Mouse (Mus musculus) hindbrain, postnatal 0 days (tissue): ENCODE measurements around the gene Sfswap. TPM values are rescaled to one million over a fixed set of nuclear protein-coding genes. Genes with fewer than 3 reads are reported as not detected.
"Not testable (repeated sequence)": the region's sequence is repeated elsewhere in the genome, so short reads cannot be mapped to it uniquely, and the experiment has no call there.

ENCODE experiments used
- ATAC-seq: fragments of 200-750 bp; cut with Nextera tagmentation; 2 replicates; pipeline ENCODE4 v1.8.0; 2017; ENCODE audit warnings: mild to moderate bottlenecking, moderate TSS enrichment, moderate library complexity
- DNase-seq: peaks from one replicate; pipeline ENCODE4 v3.0.0-alpha.2; 2015; ENCODE audit warnings: low spot score
- H3K27ac ChIP-seq: fragments of 300-500 bp; sonication (generic); 2 replicates; pipeline ENCODE4 v1.5.1; 2014; ENCODE audit warnings: mild to moderate bottlenecking
- H3K27me3 ChIP-seq: fragments of 300-500 bp; sonication (generic); 2 replicates; pipeline ENCODE4 v1.6.1; 2014; ENCODE audit warnings: low read length, mixed read lengths; ENCODE audit not compliant: insufficient read depth
- H3K36me3 ChIP-seq: fragments of 300-500 bp; sonication (generic); 2 replicates; pipeline ENCODE4 v1.6.1; 2014; ENCODE audit warnings: low read length, mixed read lengths; ENCODE audit not compliant: insufficient read depth
- H3K4me1 ChIP-seq: fragments of 300-500 bp; sonication (generic); 2 replicates; pipeline ENCODE4 v1.6.1; 2014; ENCODE audit warnings: antibody characterized with exemption, low read length, mixed read lengths; ENCODE audit not compliant: insufficient read depth
- H3K4me2 ChIP-seq: fragments of 300-500 bp; sonication (generic); 2 replicates; pipeline ENCODE4 v1.6.1; 2014; ENCODE audit warnings: low read depth, mild to moderate bottlenecking, low read length, moderate library complexity, mixed read lengths
- H3K4me3 ChIP-seq: fragments of 300-500 bp; sonication (generic); 2 replicates; pipeline ENCODE4 v1.5.1; 2014; ENCODE audit warnings: low read length
- H3K9ac ChIP-seq: fragments of 300-500 bp; sonication (generic); replicated peaks from 2 replicates; pipeline ENCODE4 v1.6.1; 2014; ENCODE audit warnings: mild to moderate bottlenecking, low read length, moderate library complexity, mixed read lengths
- H3K9me3 ChIP-seq: fragments of 300-500 bp; sonication (generic); 2 replicates; pipeline ENCODE4 v1.6.1; 2016; ENCODE audit warnings: low read length, mixed read lengths
- CTCF ChIP-seq: IDR thresholded peaks from 2 replicates; pipeline ENCODE4 v1.5.1; 2016; ENCODE audit warnings: antibody characterized with exemption, control low read depth, low read depth
- WGBS: fragments of 180-500 bp; shearing (Covaris S2); extraction: QIAGEN DNeasy Blood & Tissue Kit; methylation state at CpG from one replicate; pipeline ENCODE4 v1.1.7; 2014; 5-methylcytosine and 5-hydroxymethylcytosine counted together
- polyA plus RNA-seq: library from polyadenylated mRNA; unstranded; fragments of >200 nt; fragmentation: Nextera tagmentation; extraction: Ambion mirVana; gene quantifications from 2 replicates; pipeline ENCODE4 v1.2.1, GENCODE M21; 2015
- total RNA-seq: library from RNA; depleted of rRNA; stranded (reverse); fragments of >200 nt; gene quantifications from 2 replicates; pipeline ENCODE4 v1.2.3, GENCODE M21; 2014; rRNA removed

Gene Sfswap
- total and polyA plus RNA-seq, 2 experiments from 2014 or later: 44.3 to 90.7 TPM

DNA sequence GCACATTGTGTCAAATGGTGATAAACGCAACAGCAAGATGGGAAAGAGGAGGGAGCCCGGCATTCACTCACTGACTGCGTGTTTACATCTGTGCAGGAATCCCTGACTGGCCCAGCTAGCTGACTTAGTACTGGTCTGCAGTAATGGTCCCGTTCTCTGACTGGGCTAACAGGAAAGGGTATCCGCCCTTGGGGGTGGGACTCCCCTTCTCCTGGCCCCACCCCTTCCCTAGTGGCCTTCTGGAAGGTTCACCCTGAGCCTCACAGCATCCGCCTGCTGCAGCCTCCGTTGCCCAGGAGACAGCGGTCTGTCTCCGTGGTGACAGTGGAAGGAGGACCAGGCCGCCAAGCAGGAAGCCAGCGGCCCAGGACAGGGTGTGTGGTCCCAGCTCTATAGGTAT, 89.9 kb downstream of the Sfswap start:
- DNase-seq (peak; percentile 42), ATAC-seq (peak; percentile 19; the same call in 1 of the 2 replicates)
- 9% methylated on average over 11 of the region's 11 CpGs for WGBS
- Histone ChIP-seq H3K27me3 (no peaks in the 10 kb centered on the region), H3K9me3 (no peaks in the 10 kb centered on the region), H3K4me1 (peaks cover 11% of the 10 kb centered on the region), H3K36me3 (no peaks in the 10 kb centered on the region), H3K9ac (no peak overlapping the region), H3K27ac (no peak overlapping the region), H3K4me3 (no peak overlapping the region), H3K4me2 (no peak overlapping the region)
- no peak for TF ChIP-seq CTCF

DNA sequence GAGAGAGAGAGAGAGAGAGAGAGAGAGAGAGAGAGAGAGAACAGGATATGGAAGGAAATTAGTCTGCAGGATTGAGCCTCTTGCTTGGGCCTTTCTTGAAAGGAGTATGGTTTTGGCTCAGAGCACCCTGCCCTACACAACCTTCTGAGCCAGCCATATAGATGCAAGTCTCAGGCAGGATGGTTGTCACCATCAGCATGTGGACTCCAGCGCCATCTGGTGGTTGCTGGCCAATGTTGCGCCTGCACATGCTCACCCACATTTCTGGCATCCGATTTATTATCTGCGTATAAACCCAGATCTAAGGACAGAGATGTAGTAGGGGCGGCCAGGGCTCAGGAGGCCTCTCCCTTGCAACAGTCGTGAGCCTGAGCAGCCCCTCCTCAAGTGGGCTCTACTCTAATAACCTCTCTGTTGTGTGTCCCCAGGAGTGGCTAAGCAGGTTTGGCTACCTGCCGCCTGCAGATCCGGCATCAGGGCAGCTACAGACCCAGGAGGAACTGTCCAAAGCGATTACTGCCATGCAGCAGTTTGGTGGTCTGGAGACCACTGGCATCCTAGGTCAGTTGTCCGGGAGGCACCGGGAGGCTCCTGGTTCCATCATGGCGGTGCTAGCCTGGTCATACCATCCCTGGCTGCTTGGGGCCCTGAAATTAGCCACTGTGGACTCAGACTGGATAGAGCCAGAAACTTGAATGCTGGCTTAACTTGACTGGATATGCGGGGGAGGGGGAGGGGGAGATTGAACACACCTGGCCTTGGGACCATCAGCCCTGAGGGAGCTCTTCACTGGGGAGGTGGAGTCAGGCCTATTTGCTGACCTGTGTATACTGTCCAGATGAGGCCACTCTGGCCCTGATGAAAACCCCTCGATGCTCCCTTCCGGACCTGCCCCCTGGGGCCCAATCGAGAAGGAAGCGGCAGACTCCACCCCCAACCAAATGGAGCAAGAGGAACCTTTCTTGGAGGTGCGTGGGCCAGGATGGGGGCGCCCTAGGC, 93.4 kb downstream of the Sfswap start:
- ATAC-seq: peak; percentile 41; the same call in 1 of the 2 replicates
- Histone ChIP-seq H3K4me2 (no peak overlapping the region), H3K27me3 (no peaks in the 10 kb centered on the region), H3K4me3 (no peak overlapping the region), H3K9ac (no peak overlapping the region; the same call in 1 of the 2 replicates), H3K27ac (no peak overlapping the region), H3K4me1 (peaks cover 3% of the 10 kb centered on the region; the same call in 1 of the 2 replicates), H3K36me3 (peaks cover 7% of the 10 kb centered on the region; the same call in 1 of the 2 replicates), H3K9me3 (no peaks in the 10 kb centered on the region)
- DNase-seq: peak; percentile 94
- 49% methylated on average over 19 of the region's 19 CpGs for WGBS
- peak; percentile 99 for TF ChIP-seq CTCF

DNA sequence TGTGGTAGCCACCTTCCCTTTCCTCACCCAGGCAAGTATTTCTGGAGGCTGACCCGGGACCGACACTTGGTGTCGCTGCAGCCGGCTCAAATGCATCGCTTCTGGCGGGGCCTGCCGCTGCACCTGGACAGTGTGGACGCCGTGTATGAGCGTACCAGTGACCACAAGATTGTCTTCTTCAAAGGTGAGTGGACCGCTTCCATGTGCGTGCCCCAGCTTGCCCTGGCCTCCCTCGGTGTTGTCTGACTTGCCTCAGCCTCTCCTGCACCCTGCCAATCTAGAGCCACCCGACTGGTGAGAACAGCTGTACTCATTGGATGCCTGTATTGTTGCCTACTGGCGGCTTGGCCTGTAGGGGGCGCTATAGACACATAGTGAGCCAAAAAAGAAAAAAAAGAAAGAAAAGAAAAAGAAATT, 101.1 kb downstream of the Sfswap start:
- WGBS: 44% methylated on average over 16 of the region's 16 CpGs

DNA sequence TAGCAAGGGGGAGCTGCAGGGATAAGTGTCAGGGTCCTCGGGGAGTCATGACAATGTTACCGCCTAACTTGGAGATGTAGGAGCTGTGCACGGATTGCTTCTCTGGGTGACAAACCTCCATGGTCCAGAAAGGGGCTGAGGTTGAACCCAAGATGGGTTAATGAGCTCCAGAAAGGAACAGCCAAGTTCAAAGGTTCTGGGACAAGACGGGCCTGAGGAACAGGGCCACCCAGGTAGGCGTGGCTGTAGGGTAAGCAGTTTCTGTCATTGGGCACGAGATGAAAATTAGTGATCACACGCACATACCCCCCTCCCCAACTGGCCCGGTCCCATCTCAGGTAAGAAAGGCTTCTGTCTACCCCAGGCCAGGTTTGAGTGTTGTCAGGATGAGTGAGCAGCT, 106.5 kb downstream of the Sfswap start:
- ATAC-seq: no peak
- H3K27me3 ChIP-seq: no peaks in the 10 kb centered on the region
- no peaks in the 10 kb centered on the region for H3K9me3 ChIP-seq
- DNase-seq: no peak
- H3K4me1 ChIP-seq: no peaks in the 10 kb centered on the region
- H3K27ac ChIP-seq: no peak overlapping the region
- 85% methylated on average over 8 of the region's 8 CpGs for WGBS
- no peaks in the 10 kb centered on the region for H3K36me3 ChIP-seq
- no peak overlapping the region for H3K9ac ChIP-seq
- no peak overlapping the region for H3K4me2 ChIP-seq
- no peak for TF ChIP-seq CTCF
- no peak overlapping the region for H3K4me3 ChIP-seq

More for the DNA sequence above, 101.1 kb downstream of the Sfswap start:
- Histone ChIP-seq H3K9me3 (no peaks in the 10 kb centered on the region), H3K9ac (no peak overlapping the region), H3K36me3 (peaks cover 7% of the 10 kb centered on the region; the same call in 1 of the 2 replicates), H3K27me3 (no peaks in the 10 kb centered on the region), H3K4me3 (no peak overlapping the region), H3K4me2 (no peak overlapping the region), H3K4me1 (no peaks in the 10 kb centered on the region), H3K27ac (no peak overlapping the region)
- DNase-seq (no peak), ATAC-seq (0 out of 2 replicates have a peak, but pooled peaks have one; percentile 12)
- peak; percentile 47 for TF ChIP-seq CTCF

DNA sequence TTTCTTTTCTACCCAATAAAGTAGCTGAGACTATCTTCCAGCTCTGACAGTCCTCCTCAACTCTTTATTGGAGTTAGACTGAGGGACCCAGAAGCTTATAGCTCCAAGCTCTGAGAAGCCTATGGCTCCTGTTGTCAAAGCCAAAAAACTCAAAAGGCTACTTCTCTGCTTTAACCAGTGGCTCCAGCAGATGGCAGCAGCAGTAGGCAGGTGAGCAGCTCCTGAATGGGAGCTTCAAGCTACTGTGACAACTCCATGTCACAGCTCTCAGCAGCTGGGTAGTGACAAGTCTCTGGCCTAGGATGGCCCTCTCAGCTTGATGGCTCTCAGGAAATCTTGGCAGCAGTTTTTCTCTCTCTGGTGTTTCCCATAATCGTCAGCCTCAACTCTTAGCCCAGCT, 110.0 kb downstream of the Sfswap start:
- H3K4me3 ChIP-seq: no peak overlapping the region
- no peak overlapping the region for H3K4me2 ChIP-seq
- H3K27ac ChIP-seq: no peak overlapping the region
- H3K4me1 ChIP-seq: no peaks in the 10 kb centered on the region
- ATAC-seq (peak; percentile 71), DNase-seq (peak; percentile 86)
- WGBS: 15% methylated on average over 1 of the region's 1 CpGs
- no peaks in the 10 kb centered on the region for H3K9me3 ChIP-seq
- no peaks in the 10 kb centered on the region for H3K27me3 ChIP-seq
- no peaks in the 10 kb centered on the region for H3K36me3 ChIP-seq
- peak; percentile 87 for TF ChIP-seq CTCF
- H3K9ac ChIP-seq: no peak overlapping the region

DNA sequence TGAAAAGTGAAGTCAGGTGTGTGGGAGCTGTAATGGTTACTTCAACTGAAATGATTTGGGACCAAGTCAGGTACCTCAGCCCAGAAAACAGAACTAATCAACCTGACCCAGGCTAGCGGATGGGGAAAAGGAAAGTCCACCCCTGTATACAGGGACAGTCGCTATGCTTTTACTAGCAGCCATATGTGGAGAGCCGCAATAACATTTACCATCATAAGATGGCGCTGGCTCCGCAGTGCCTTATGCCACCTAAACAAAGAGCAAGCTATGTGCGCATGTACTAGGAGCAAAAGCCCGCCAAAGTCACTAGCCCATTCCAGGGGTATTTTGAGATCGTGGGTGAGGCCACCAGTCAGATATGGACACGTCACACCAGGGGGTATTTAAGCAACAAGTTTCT, 119.6 kb downstream of the Sfswap start:
- not testable (repeated sequence) for H3K27ac ChIP-seq, H3K27me3 ChIP-seq, DNase-seq, H3K4me2 ChIP-seq, H3K4me1 ChIP-seq, H3K9me3 ChIP-seq, H3K9ac ChIP-seq, H3K4me3 ChIP-seq, ATAC-seq, H3K36me3 ChIP-seq
- 67% methylated on average over 9 of the region's 9 CpGs for WGBS

Other genes starting within 250 kb of the Sfswap start
- gene Mmp17, start 82.9 kb downstream of the Sfswap start, total RNA-seq: 24.0 and 26.5 TPM in 2 replicates
- gene Mmp17, start 82.9 kb downstream of the Sfswap start, polyA plus RNA-seq: 7.4 and 8.0 TPM in 2 replicates
- gene Zfp11, start 168.9 kb downstream of the Sfswap start, total RNA-seq: 3.3 and 4.7 TPM in 2 replicates
- gene Zfp11, start 168.9 kb downstream of the Sfswap start, polyA plus RNA-seq: 3.2 and 3.4 TPM in 2 replicates
- not detected in 2 replicates for gene Sept14, start 207.3 kb downstream of the Sfswap start, total RNA-seq
- gene Sept14, start 207.3 kb downstream of the Sfswap start, polyA plus RNA-seq: not detected in 2 replicates
- gene Mrps17, start 214.3 kb downstream of the Sfswap start, total RNA-seq: 112 and 113 TPM in 2 replicates
- gene Mrps17, start 214.3 kb downstream of the Sfswap start, polyA plus RNA-seq: 156 and 157 TPM in 2 replicates
- gene Nipsnap2, start 223.8 kb downstream of the Sfswap start, total RNA-seq: 72.3 and 75.7 TPM in 2 replicates
- gene Nipsnap2, start 223.8 kb downstream of the Sfswap start, polyA plus RNA-seq: 115 and 125 TPM in 2 replicates